Mouse (Mus musculus) bone marrow macrophage, adult 2 months (primary cell): ENCODE measurements around the gene Dhodh. TPM values are rescaled to one million over a fixed set of nuclear protein-coding genes. Genes with fewer than 3 reads are reported as not detected.

Source experiments
- H3K27ac ChIP-seq: 2 replicates; pipeline ENCODE4 v1.5.1; 2012; ENCODE audit warnings: low read depth, low read length; ENCODE audit not compliant: insufficient read depth
- H3K4me1 ChIP-seq: 2 replicates; pipeline ENCODE4 v1.6.1; 2012; ENCODE audit warnings: low read length; ENCODE audit not compliant: control insufficient read depth, insufficient read depth
- H3K4me3 ChIP-seq: 2 replicates; pipeline ENCODE4 v1.5.1; 2012; ENCODE audit warnings: mild to moderate bottlenecking, low read length, moderate library complexity; ENCODE audit not compliant: insufficient read depth
- CTCF ChIP-seq: IDR thresholded peaks from 2 replicates; pipeline ENCODE4 v1.5.1; 2012; ENCODE audit warnings: low read depth, mild to moderate bottlenecking, low read length, moderate library complexity
- POLR2A ChIP-seq: IDR thresholded peaks from 2 replicates; pipeline ENCODE4 v1.6.1; 2012; ENCODE audit warnings: mild to moderate bottlenecking, low read depth, low read length, borderline replicate concordance
- polyA plus RNA-seq: library from polyadenylated mRNA; stranded (reverse); fragments of >200 nt; gene quantifications from 2 replicates; pipeline ENCODE4 v1.2.4, GENCODE M21; 2012; ENCODE audit not compliant: missing spikeins, insufficient read depth, insufficient read length

Gene Dhodh
- polyA plus RNA-seq, 1 experiment = 7.4 TPM

DNA sequence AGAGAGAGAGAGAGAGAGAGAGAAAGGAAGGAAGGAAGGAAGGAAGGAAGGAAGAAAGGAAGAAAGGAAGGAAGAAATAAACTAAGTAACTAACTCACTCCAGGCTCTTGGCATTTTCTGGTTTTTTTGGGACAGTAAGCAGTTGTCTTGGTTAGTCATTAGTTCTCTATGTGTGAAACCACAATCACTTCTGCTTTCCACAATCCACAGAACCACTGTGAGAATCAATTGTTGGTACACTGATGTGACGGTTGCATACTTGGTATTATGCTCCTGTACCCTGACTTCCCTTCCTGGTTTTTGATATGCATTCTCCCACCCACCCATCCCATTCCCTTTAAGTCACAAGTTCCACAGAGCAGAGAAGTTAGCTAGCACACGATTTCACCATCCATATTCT is 44.6 kb downstream of the Dhodh start:
- peaks cover 16% of the 10 kb centered on the region for H3K4me1 ChIP-seq
- H3K27ac ChIP-seq = peak overlapping the region; percentile 98; the same call in 1 of the 2 replicates
- TF ChIP-seq POLR2A (no peak), CTCF (no peak)
- H3K4me3 ChIP-seq = peak overlapping the region; percentile 98; the same call in 1 of the 2 replicates

DNA sequence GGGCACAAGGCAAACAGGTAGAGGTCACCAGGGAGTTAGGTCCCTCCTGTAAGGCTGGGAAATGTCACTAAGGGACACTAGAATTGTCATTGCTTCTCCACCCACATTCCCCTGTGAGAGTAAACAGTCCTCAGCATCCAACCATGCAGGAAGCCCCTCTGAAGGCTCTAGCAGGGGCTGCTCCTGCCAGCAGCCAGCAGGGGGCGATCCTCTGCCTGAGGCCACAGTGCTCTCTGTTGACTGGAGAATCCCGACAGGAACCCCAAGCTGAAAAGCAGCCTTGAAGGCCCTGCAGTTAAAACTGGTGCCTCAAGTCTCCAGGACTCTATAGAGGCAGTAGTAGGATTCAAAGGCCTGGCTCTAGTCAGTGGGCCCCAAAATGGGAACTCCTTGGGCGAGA is 56.8 kb downstream of the Dhodh start:
- TF ChIP-seq POLR2A (no peak), CTCF (peak; percentile 59)
- no peak overlapping the region for H3K27ac ChIP-seq
- H3K4me1 ChIP-seq = no peaks in the 10 kb centered on the region
- no peak overlapping the region for H3K4me3 ChIP-seq

DNA sequence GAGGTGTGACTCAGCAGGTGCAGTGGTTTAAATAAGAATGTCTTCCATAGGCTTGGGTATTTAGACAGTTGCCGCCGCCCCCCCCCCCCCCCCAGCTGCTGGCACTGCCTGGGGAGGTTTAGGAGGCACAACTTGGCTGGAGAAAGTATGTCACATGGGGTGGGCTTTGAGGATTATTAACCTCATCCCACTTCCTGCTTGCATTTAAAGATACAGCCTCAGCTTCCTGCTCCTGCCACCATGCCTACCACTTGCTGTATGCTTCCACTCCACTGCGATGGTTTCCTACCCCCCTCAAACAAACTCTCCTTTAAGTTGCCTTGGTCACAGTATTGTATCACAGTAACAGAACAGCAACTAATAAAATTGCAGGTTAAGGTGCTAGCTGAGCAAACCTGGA is 64.4 kb downstream of the Dhodh start:
- Histone ChIP-seq H3K4me3 (no peak overlapping the region), H3K4me1 (no peaks in the 10 kb centered on the region), H3K27ac (no peak overlapping the region)
- TF ChIP-seq CTCF (no peak), POLR2A (no peak)

DNA sequence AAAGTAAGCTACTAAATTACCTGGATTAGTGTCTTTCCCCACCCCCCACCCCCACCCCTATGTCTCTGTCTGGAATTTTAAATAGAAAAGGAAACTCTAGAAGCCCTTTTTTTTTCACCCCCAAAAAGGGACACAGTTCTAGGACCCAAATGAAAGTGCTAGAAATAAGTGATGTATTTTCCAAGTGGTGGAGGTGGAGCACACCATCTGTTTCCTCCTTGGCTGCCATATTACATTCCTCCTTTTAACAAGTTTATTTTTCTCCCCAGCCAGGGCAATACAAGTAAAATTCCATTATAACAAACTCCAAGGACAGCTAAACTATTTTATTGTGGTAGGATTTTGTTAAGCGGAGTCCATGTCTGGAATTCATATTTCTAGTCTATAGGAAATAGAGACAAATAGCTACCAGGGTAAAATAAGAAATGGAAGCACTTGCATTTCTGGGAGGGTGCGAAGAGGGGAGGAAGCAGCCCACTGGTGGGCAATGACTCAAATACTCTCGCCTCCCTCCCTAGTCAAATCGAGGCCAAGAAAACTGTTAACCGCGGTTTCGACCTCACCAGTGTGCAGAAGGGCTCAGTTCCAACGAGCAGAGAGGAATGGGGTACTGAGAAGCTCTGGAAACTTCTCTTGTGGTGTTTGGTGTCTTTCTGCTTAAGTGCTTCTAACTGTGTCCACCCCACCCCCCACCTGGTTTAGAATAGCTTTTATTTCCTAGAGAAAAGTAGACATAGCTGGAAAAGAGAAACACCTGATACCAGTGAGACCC is 65.5 kb downstream of the Dhodh start:
- Histone ChIP-seq H3K4me3 (no peak overlapping the region), H3K27ac (no peak overlapping the region), H3K4me1 (no peaks in the 10 kb centered on the region)
- TF ChIP-seq POLR2A (no peak), CTCF (no peak)

DNA sequence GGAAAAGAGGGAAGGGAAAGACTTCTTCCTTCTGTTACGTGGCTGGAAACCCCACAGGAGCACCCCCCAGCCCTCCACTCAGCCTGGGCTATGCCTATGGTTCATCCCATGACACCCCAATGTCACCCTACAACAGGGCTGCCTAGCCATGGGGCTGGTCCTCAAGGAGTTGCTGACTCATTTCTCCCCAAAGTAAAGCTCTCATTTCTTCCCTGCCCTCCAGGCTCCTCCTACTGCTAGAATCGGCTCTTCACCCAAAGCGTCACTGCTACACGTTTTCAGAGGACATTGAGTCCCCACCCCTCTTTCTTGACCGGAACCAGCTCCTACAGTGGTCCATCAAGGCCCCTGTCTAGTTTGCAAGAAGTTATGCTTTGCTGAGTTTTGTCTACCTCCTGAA is 66.3 kb downstream of the Dhodh start:
- Histone ChIP-seq H3K4me1 (no peaks in the 10 kb centered on the region), H3K4me3 (no peak overlapping the region), H3K27ac (no peak overlapping the region)
- no peak for TF ChIP-seq POLR2A
- TF ChIP-seq CTCF = no peak

Other genes starting within 250 kb of the Dhodh start
- not detected in 2 replicates for gene Pmfbp1, start 114.6 kb downstream of the Dhodh start, polyA plus RNA-seq
- 29.8 and 32.9 TPM in 2 replicates for gene Dhx38, start 42.8 kb downstream of the Dhodh start, polyA plus RNA-seq
- 12.7 and 16.7 TPM in 2 replicates for gene Txnl4b, start 42.8 kb downstream of the Dhodh start, polyA plus RNA-seq
- gene Hp, start 29.5 kb downstream of the Dhodh start, polyA plus RNA-seq = 0.74 TPM in 1 of 2 replicates, not detected in the other
- not detected in 2 replicates for gene Pkd1l3, start 5.8 kb upstream of the Dhodh start, polyA plus RNA-seq
- 74.0 and 80.9 TPM in 2 replicates for gene Ist1, start 84.6 kb upstream of the Dhodh start, polyA plus RNA-seq
- gene Zfp821, start 96.9 kb upstream of the Dhodh start, polyA plus RNA-seq = 7.7 and 11.6 TPM in 2 replicates
- 21.0 and 21.2 TPM in 2 replicates for gene Atxn1l, start 129.1 kb upstream of the Dhodh start, polyA plus RNA-seq
- 80.9 and 91.2 TPM in 2 replicates for gene Ap1g1, start 169.9 kb upstream of the Dhodh start, polyA plus RNA-seq